Mouse (Mus musculus) ZHBTc4 (cell line): ENCODE results near the gene Tenm4.

Experiments
- DNase-seq: peaks from one replicate; pipeline ENCODE4 v3.0.0-alpha.2; 2011; ENCODE audit warnings: low read depth, low spot score

The Tenm4 gene

GRCm38 (mm10) chr7:96340826-96341225 lies 169.8 kb downstream of the Tenm4 start:
- no peak for DNase-seq

GRCm38 (mm10) chr7:96341479-96341878 lies 170.4 kb downstream of the Tenm4 start:
- no peak for DNase-seq

GRCm38 (mm10) chr7:96342996-96343395 lies 171.9 kb downstream of the Tenm4 start:
- no peak for DNase-seq

GRCm38 (mm10) chr7:96343667-96344066 lies 172.6 kb downstream of the Tenm4 start:
- DNase-seq = no peak

- DNase-seq = no peak
Observed at GRCm38 (mm10) chr7:96352671-96353070, 181.6 kb downstream of the Tenm4 start.

- DNase-seq = no peak
Observed at GRCm38 (mm10) chr7:96356285-96356811, 185.3 kb downstream of the Tenm4 start.

- no peak for DNase-seq
Observed at GRCm38 (mm10) chr7:96357550-96357949, 186.5 kb downstream of the Tenm4 start.

DNA sequence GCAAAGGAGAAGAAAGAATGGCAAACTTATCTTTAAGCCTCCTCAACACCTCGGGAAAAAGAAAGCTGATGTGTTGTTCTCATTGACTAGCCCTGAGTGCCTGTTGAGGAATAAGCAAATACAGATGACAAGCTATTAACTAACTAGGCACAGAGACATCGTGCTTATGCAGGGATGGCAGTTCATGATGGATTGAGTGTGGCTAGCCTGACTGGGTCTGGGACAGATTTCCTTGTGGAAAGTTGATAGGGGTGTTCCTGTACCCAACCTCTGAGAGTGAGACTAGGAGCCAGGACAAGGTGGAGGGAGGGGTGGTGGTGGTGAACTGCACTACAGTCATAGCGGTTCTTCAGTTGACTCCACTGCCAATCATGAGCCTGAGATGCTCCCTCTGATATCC lies 192.3 kb downstream of the Tenm4 start:
- no peak for DNase-seq

DNA sequence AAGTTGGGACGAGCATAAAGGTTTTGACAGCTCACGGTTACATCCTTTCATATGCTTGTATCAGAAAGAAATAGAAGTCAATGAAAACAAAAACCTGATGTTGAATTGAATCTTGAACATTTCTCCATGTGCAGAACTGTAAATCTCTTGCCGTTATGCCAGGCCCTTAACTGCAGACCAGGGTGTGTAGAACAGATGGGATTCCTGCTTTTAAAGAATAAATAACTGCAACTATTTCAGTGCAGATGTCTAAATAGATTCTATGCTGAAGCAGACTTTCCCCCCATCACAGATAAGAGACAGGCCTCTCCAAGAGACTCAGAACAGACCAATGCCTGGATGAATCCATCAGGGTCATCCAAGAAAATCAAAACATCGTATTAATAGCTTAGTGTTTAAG lies 198.9 kb downstream of the Tenm4 start:
- DNase-seq = no peak

DNA sequence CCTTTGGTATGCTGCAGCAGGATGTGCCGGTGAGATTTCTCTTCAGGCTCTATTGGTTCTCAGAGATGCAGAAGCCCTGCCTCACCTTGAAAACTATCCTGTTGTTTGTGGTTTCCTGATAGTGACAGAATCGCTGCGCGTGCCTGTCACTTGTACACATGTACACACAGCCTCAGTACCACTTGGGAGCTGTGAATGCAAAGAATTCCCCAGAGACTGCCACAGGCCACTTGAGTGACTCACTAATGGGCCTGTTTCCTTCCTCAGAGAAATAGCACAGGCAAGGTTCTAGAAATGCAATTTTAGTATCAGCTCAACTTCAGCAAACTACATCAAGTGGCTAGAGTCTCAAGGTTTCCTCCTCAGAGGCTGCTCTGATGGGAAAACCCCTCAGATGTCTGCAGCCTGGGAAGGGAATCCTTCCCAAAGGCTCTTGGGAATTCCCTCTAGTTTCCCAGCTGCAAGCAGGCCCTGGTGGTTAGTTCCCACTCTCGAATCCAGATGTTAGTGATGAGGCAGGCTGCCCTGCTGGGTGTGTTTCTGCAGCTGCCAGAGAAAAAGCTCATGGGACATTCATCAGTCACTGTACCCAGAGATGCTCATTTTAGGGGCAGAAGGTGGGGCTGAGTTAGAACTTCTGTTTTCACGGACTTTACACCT lies 203.1 kb downstream of the Tenm4 start:
- no peak for DNase-seq

DNA sequence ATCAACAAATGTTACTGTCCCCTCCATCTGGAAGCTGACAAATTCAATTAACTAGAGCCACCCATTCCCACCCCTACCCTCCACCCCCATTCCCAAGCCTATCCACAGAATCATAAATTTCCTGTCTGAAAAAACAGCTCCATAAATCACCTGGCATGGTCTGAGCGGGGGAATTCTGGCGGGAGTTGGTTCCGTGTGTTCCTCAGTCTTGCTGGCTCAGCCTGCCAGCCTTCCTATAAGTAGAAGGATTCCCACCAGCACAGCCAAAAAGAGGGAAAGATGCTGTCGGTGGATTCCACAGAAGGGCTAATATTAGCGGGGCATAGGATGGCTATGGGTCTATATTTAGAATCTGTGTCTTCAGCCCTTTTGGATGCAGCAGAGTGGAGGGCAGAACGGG lies 204.5 kb downstream of the Tenm4 start:
- no peak for DNase-seq

GRCm38 (mm10) chr7:96383686-96384528 lies 212.9 kb downstream of the Tenm4 start:
- DNase-seq = no peak

DNA sequence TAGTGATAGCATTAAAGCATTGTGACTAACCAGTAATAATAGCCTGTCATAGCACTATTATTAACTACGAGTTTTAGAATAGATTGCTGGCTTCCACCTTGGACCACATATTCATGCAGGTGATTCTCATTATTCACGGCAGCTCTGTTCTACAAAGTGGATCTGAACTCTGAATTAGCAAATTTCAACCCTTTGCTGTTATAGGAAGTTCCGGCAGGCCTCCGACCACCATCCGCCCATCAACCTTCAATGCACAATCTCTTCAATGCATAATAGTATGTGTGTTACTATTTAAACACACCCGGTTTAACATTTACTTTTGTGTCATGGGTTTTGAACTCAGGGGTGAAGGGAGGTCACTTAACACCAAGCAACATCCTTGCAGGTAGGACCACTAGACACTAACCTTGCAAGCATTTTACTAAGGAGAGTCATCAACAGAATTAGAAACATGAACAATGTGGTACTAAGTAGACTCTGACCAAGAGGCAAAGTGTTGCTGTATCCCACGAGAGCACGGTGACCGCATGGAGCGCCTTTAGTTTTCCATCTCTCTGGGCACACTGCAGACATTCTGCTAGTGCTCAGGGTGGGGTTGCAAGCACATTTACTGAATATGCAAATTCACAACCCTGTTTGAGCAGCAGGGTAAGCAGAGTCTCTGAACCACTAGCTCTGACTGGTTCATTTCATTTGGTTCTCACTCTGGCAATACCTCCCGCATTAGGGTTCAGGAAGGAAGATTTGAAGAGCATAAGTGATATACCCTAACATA lies 213.9 kb downstream of the Tenm4 start:
- no peak for DNase-seq

DNA sequence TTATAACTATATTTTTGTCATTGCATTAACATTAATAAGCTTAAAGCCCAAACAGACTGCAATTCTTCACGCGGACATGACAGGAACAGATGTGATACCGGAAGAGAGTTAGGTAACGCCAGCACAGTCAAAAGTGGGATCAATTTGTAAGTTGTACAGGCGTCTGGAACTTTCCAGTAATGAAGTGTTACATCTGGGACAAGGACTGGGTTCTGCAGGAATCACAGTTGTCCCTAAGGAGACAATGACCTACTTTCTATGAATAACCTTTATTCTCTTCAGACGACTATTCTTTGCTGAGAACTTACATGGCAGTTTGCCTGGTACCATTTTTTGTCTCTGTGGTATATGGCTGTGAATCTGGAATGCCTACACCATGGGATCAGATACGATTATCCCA lies 214.8 kb downstream of the Tenm4 start:
- DNase-seq = no peak

DNA sequence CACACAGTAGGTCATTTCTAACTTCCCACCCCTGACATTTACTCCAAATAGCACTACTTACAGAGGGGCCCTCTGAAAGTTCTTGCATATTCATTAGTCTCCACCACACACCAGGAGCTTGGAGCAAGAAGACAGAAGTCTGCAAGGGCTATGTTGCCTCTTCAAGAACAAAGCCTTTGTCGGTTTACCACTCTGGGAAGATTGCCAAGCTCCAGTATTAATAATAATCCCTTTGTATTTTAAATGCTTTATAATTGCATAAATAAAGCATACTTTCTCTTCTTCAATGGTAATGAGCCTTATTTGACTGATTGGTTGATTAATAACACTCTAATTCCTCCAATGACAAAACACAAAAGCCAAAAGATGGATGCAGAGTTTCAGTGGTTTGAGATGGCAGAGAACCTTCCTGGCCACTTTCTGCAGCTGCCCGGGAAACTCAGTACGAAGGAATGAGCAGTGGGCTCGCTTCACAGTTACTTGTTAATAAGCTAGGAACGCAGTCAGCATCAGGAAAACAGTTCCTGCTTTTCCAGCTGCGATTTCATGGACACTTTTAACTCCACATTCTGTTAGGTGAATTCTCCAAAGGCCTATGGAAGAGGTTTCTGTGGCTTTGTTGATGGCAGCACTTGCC lies 219.1 kb downstream of the Tenm4 start:
- no peak for DNase-seq

DNA sequence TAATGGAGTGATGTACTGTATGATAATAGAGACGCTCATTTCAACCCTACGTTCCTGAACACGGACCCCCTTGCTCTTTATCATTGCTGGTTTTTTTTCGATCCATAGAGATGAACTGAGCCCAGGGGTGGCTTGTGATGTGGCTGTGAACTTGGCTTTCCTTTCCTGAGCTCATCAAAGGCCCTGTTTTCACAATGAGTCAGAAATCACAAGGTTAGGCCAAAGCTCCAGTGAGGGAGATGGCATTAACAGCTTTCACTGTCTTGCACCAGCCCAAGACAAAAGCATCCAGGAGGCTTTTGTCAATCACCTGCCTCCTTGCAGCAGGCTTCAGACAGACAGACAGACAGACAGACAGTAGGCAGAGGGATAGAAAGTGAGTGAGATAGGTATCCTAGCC lies 219.8 kb downstream of the Tenm4 start:
- DNase-seq = no peak

- no peak for DNase-seq
Observed at GRCm38 (mm10) chr7:96391797-96392472, 220.9 kb downstream of the Tenm4 start.

DNA sequence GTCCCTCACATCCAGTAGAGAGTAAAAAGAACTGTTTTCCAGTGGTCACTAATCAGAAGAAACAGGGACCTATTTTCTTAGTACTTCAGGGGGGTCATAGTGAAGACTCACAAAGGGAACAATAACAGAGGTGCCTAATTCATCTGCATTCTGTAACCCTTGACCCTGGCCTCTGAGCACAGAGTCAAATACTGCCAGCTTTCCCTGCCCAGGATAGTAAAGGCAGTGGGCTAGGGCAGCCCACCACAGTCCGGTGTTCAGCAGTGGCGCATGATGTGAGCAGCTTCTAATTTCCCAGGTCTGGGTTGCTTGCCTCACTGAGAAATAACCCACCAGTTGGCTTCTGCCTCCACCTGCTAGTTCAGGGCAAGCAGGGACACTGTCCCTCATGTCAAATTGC lies 221.6 kb downstream of the Tenm4 start:
- no peak for DNase-seq

DNA sequence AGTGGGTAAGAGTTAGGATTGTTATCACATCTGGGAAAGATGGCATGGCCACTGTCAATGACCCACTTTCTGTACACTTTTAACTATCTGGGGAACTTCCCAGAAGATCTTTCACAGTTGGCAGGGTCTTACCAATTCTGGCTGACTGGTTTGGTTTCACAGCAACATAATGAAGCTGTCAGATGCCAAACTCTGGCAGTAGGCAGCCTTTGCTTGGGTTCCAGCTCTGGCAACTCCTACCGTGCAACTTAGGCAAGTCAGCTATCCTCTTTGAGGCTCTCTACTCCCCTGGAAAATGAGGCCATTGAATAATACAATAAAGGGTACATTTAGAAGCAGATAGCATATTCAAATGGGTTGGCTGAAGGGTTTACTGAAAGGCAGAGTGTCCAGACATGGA lies 226.9 kb downstream of the Tenm4 start:
- DNase-seq = no peak

GRCm38 (mm10) chr7:96400411-96400810 lies 229.4 kb downstream of the Tenm4 start:
- no peak for DNase-seq

GRCm38 (mm10) chr7:96406630-96407214 lies 235.7 kb downstream of the Tenm4 start:
- no peak for DNase-seq
